Mouse (Mus musculus): ENCODE measurements around the gene Lrrk2. TPM values are rescaled to one million over a fixed set of nuclear protein-coding genes. Genes with fewer than 3 reads are reported as not detected.
"Not testable (repeated sequence)": the region's sequence is repeated elsewhere in the genome, so short reads cannot be mapped to it uniquely, and the experiment has no call there.

Gene Lrrk2
- polyA plus RNA-seq, 1 experiment from 2014 or later: 6.2 TPM

DNA sequence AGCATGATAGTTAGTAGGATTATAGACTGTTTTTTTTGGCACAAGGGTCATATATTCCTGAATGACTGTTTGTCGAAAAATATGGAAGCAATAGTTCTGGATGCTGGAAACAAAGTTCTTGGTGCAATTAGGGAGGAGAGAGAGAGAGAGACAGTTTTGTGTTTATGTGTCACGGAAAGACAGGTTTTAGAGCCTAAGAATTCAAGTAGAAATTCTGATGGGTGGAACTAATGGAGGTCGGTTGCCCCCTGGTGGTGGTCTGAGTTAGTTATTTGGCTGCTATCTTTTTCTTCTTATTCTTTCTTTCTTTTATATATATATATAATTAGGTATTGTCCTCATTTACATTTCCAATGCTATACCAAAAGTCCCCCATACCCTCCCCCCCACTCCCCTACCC, 81.6 kb downstream of the Lrrk2 start:
- H3K4me2 ChIP-seq (ENCODE audit: low read depth, low read length): peak overlapping the region; percentile 42
- ATAC-seq (ENCODE audit: insufficient read depth, low FRiP score): no peak
- no peaks in the 10 kb centered on the region for H3K4me1 ChIP-seq (ENCODE audit: control insufficient read depth, insufficient read depth, low read length)
- H3K27me3 ChIP-seq (ENCODE audit: control insufficient read depth, insufficient read depth, low read length): no peaks in the 10 kb centered on the region
- no peak overlapping the region for H3K4me3 ChIP-seq (replicated peaks; ENCODE audit: low read length)
- no peak overlapping the region for H3K9ac ChIP-seq (ENCODE audit: low read length)
- H3K9me3 ChIP-seq (replicated peaks; ENCODE audit: control insufficient read depth, low read length): no peaks in the 10 kb centered on the region
- 17% methylated on average over 3 of the region's 3 CpGs for WGBS
- H3K36me3 ChIP-seq (ENCODE audit: control insufficient read depth, insufficient read depth, low read length): no peaks in the 10 kb centered on the region
- H3K27ac ChIP-seq (ENCODE audit: low read length): no peak overlapping the region

DNA sequence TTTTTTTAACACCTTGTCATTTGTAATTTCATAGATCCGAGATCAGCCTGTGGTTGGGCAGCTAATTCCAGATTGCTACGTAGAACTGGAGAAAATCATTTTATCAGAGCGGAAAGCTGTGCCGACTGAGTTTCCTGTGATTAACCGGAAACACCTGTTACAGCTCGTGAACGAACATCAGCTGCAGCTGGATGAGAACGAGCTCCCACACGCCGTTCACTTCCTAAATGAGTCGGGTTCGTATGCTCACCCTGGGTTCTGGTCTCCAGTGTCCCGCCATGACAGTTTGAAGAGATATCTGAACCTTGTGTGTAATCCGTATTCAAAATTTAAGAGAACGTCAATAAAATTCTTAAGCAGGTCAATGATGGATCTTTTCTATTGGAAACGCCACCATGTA, 82.8 kb downstream of the Lrrk2 start:
- 83% methylated on average over 16 of the region's 16 CpGs for WGBS
- no peaks in the 10 kb centered on the region for H3K36me3 ChIP-seq (ENCODE audit: control insufficient read depth, insufficient read depth, low read length)
- H3K4me3 ChIP-seq (replicated peaks; ENCODE audit: low read length): no peak overlapping the region
- no peak for ATAC-seq (ENCODE audit: insufficient read depth, low FRiP score)
- no peaks in the 10 kb centered on the region for H3K27me3 ChIP-seq (ENCODE audit: control insufficient read depth, insufficient read depth, low read length)
- H3K4me2 ChIP-seq (ENCODE audit: low read depth, low read length): no peak overlapping the region
- no peak overlapping the region for H3K27ac ChIP-seq (ENCODE audit: low read length)
- no peaks in the 10 kb centered on the region for H3K4me1 ChIP-seq (ENCODE audit: control insufficient read depth, insufficient read depth, low read length)
- H3K9me3 ChIP-seq (replicated peaks; ENCODE audit: control insufficient read depth, low read length): no peaks in the 10 kb centered on the region
- no peak overlapping the region for H3K9ac ChIP-seq (ENCODE audit: low read length)

DNA sequence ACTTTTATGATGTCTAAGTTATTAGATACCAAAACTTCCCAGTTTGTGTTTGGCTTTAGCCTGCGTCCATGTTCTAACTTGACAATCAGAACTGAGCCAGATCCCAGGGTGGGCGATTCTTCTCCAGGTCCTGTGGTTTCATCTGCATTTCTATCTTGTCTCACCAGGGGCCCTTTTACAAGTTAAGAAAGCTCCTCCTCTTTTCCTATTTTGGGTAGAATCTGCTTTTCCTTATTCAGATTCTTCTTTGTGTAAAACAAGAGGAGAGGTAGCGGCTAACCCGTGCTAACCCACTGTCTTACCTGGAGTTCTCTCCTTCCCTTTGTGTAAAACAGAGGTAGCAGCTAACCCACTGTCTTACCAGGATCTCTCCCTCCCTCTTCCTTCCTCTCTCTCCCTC, 99.1 kb downstream of the Lrrk2 start:
- H3K9ac ChIP-seq (ENCODE audit: low read length): no peak overlapping the region
- 67% methylated on average over 4 of the region's 4 CpGs for WGBS

DNA sequence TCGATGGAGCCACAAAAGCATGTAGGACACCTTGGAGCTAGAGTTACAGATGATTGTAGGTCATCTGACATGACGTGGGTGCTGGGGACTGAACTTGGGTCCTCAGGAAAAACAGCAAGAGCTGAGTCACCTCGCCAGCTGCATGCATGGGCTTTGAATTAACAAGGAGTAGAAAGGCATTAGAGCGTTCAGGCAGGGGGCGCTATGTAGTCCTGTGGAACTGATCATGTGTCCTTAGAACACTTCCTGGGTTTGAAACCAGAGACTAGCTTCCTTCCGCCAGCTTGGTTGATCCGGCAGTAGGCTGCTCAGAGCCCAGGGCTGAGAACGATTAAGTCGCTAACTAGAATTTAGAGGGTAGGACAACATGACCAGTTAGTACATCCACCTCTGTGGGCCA, 106.2 kb downstream of the Lrrk2 start:
- no peaks in the 10 kb centered on the region for H3K27me3 ChIP-seq (ENCODE audit: control insufficient read depth, insufficient read depth, low read length)
- no peak overlapping the region for H3K9ac ChIP-seq (ENCODE audit: low read length)
- no peaks in the 10 kb centered on the region for H3K36me3 ChIP-seq (ENCODE audit: control insufficient read depth, insufficient read depth, low read length)
- ATAC-seq (ENCODE audit: insufficient read depth, low FRiP score): no peak
- no peaks in the 10 kb centered on the region for H3K4me1 ChIP-seq (ENCODE audit: control insufficient read depth, insufficient read depth, low read length)
- WGBS: 90% methylated on average over 9 of the region's 9 CpGs
- no peak overlapping the region for H3K4me3 ChIP-seq (replicated peaks; ENCODE audit: low read length)
- no peak overlapping the region for H3K27ac ChIP-seq (ENCODE audit: low read length)
- H3K9me3 ChIP-seq (replicated peaks; ENCODE audit: control insufficient read depth, low read length): no peaks in the 10 kb centered on the region
- H3K4me2 ChIP-seq (ENCODE audit: low read depth, low read length): no peak overlapping the region

More for the DNA sequence above, 99.1 kb downstream of the Lrrk2 start:
- no peak for ATAC-seq (ENCODE audit: insufficient read depth, low FRiP score)
- H3K27me3 ChIP-seq (ENCODE audit: control insufficient read depth, insufficient read depth, low read length): no peaks in the 10 kb centered on the region
- no peak overlapping the region for H3K4me2 ChIP-seq (ENCODE audit: low read depth, low read length)
- H3K36me3 ChIP-seq (ENCODE audit: control insufficient read depth, insufficient read depth, low read length): no peaks in the 10 kb centered on the region
- no peak overlapping the region for H3K27ac ChIP-seq (ENCODE audit: low read length)
- no peak overlapping the region for H3K4me3 ChIP-seq (replicated peaks; ENCODE audit: low read length)
- H3K4me1 ChIP-seq (ENCODE audit: control insufficient read depth, insufficient read depth, low read length): no peaks in the 10 kb centered on the region
- no peaks in the 10 kb centered on the region for H3K9me3 ChIP-seq (replicated peaks; ENCODE audit: control insufficient read depth, low read length)

DNA sequence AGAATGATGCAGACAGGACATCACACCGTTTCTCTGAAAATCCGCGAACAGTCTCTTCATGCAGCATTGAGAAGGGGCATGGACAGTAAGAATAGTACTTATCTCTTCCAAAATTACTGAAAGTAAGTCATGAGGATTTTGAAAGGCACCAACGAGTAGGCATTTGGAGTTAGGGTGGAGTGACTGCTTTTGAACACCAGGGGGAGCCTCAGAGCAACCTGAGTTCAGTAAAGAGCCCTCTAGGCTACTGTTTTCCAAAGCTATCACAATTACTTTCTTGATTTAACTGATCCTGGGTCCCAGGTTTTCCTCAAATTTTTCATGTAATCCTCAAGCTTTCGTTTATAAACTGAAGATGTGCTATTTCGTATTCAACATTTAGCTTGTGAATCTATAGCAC, 108.2 kb downstream of the Lrrk2 start:
- no peak overlapping the region for H3K4me3 ChIP-seq (replicated peaks; ENCODE audit: low read length)
- WGBS: 37% methylated on average over 6 of the region's 6 CpGs
- ATAC-seq (ENCODE audit: insufficient read depth, low FRiP score): no peak

DNA sequence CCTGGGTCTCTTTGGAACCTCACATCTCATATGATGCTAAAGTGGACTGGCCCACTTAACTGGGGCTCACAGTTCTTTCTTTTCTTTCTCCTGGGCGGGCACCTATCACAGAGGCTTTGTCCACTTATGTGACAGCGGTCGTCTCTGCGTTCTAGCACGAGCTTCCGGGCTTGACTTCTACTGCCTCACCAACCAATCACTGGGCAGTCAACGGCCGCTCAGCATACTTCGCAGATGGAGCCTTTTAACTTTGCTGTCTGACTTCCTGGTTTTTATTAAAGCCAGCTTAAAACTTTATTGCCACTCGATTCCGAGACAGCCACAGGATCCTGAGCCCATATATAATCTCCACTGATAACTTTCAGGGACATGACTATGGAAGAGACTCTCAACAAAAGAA, 115.4 kb downstream of the Lrrk2 start:
- Histone ChIP-seq H3K4me1 (ENCODE audit: control insufficient read depth, insufficient read depth, low read length) (no peaks in the 10 kb centered on the region), H3K36me3 (ENCODE audit: control insufficient read depth, insufficient read depth, low read length) (no peaks in the 10 kb centered on the region), H3K4me3 (replicated peaks; ENCODE audit: low read length) (no peak overlapping the region), H3K27ac (ENCODE audit: low read length) (no peak overlapping the region), H3K9ac (ENCODE audit: low read length) (no peak overlapping the region), H3K4me2 (ENCODE audit: low read depth, low read length) (no peak overlapping the region), H3K9me3 (replicated peaks; ENCODE audit: control insufficient read depth, low read length) (no peaks in the 10 kb centered on the region), H3K27me3 (ENCODE audit: control insufficient read depth, insufficient read depth, low read length) (no peaks in the 10 kb centered on the region)
- 92% methylated on average over 11 of the region's 11 CpGs for WGBS
- ATAC-seq (ENCODE audit: insufficient read depth, low FRiP score): no peak

More for the DNA sequence above, 108.2 kb downstream of the Lrrk2 start:
- no peaks in the 10 kb centered on the region for H3K4me1 ChIP-seq (ENCODE audit: control insufficient read depth, insufficient read depth, low read length)
- no peak overlapping the region for H3K4me2 ChIP-seq (ENCODE audit: low read depth, low read length)
- no peaks in the 10 kb centered on the region for H3K9me3 ChIP-seq (replicated peaks; ENCODE audit: control insufficient read depth, low read length)
- no peak overlapping the region for H3K9ac ChIP-seq (ENCODE audit: low read length)
- no peak overlapping the region for H3K27ac ChIP-seq (ENCODE audit: low read length)
- H3K27me3 ChIP-seq (ENCODE audit: control insufficient read depth, insufficient read depth, low read length): no peaks in the 10 kb centered on the region
- no peaks in the 10 kb centered on the region for H3K36me3 ChIP-seq (ENCODE audit: control insufficient read depth, insufficient read depth, low read length)

DNA sequence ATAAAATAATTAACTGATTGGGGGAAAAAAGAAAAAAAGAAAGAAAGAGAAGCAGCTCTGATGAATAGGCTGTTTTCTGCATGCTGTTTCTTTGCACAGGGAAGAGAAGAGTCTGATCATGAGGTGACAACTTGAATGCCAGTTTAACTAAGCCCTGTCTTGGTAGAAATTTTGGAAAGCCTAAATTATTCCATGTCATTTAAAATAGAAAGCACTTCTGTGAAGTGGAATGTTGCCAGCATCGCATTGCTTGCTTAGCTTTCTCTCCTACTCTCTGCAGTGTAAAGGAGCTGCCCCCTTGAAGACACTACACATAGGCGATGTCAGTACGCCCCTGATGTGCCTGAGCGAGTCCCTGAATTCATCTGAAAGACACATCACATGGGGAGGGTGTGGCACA, 133.5 kb downstream of the Lrrk2 start:
- no peak overlapping the region for H3K4me2 ChIP-seq (ENCODE audit: low read depth, low read length)
- no peak overlapping the region for H3K9ac ChIP-seq (ENCODE audit: low read length)
- H3K4me1 ChIP-seq (ENCODE audit: control insufficient read depth, insufficient read depth, low read length): no peaks in the 10 kb centered on the region
- no peak for ATAC-seq (ENCODE audit: insufficient read depth, low FRiP score)
- H3K36me3 ChIP-seq (ENCODE audit: control insufficient read depth, insufficient read depth, low read length): no peaks in the 10 kb centered on the region
- no peak overlapping the region for H3K4me3 ChIP-seq (replicated peaks; ENCODE audit: low read length)
- no peak overlapping the region for H3K27ac ChIP-seq (ENCODE audit: low read length)
- H3K9me3 ChIP-seq (replicated peaks; ENCODE audit: control insufficient read depth, low read length): no peaks in the 10 kb centered on the region
- H3K27me3 ChIP-seq (ENCODE audit: control insufficient read depth, insufficient read depth, low read length): no peaks in the 10 kb centered on the region
- WGBS: 75% methylated on average over 4 of the region's 4 CpGs

DNA sequence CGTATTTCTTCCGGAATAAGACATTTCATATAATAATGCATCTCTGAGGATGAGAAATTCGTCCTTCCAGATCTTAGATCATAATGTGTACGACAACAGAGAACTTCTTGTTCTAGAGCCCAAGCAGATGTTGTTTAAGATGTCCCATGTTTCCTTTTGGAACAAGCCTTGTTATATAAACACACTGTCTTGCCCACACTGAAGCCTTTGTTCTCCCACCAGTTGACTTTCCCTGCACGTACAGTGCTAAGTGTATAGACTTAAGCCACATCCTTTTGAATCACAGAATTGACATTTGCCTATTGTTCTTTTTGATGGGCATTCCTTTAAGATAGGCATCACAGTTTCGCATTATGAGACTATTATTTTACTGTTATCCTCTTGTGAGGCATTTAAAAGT, 162.3 kb downstream of the Lrrk2 start:
- no peaks in the 10 kb centered on the region for H3K27me3 ChIP-seq (ENCODE audit: control insufficient read depth, insufficient read depth, low read length)
- ATAC-seq (ENCODE audit: insufficient read depth, low FRiP score): no peak
- no peaks in the 10 kb centered on the region for H3K36me3 ChIP-seq (ENCODE audit: control insufficient read depth, insufficient read depth, low read length)
- whole genome bisulfite sequencing: 68% methylated on average over 6 of the region's 6 CpGs
- H3K4me3 ChIP-seq (replicated peaks; ENCODE audit: low read length): no peak overlapping the region
- no peaks in the 10 kb centered on the region for H3K9me3 ChIP-seq (replicated peaks; ENCODE audit: control insufficient read depth, low read length)
- no peaks in the 10 kb centered on the region for H3K4me1 ChIP-seq (ENCODE audit: control insufficient read depth, insufficient read depth, low read length)
- no peak overlapping the region for H3K9ac ChIP-seq (ENCODE audit: low read length)
- H3K27ac ChIP-seq (ENCODE audit: low read length): no peak overlapping the region
- H3K4me2 ChIP-seq (ENCODE audit: low read depth, low read length): no peak overlapping the region

DNA sequence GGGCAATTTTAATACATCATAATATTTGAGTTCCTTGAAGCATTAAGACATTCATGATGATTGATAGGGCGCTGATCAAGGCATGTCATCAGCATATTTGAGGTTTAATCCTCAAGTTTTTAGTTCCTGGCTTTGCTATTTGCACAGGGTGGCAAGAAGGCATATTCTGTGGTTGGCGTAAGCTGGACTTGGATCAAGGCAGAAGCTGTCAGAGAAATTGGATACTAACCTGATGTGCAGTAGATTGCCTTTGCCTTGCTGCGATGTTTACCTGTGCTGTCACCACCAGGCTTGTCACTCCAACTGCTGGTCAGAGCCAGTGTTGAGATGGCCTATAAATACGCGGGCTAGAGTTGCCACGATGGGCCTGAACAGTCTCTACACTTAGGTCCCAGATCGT, 165.0 kb downstream of the Lrrk2 start, which contains the start of gene Smgc:
Gene Smgc (plus strand): TSS at position 301 of the 400 bp plus-strand sequence.
- no peaks in the 10 kb centered on the region for H3K4me1 ChIP-seq (ENCODE audit: control insufficient read depth, insufficient read depth, low read length)
- H3K9ac ChIP-seq (ENCODE audit: low read length): no peak within 1 kb of the TSS
- H3K36me3 ChIP-seq (ENCODE audit: control insufficient read depth, insufficient read depth, low read length): no peaks in the 10 kb centered on the region
- no peak for ATAC-seq (ENCODE audit: insufficient read depth, low FRiP score)
- H3K27ac ChIP-seq (ENCODE audit: low read length): no peak within 1 kb of the TSS
- no peak within 1 kb of the TSS for H3K4me3 ChIP-seq (replicated peaks; ENCODE audit: low read length)
- H3K4me2 ChIP-seq (ENCODE audit: low read depth, low read length): no peak within 1 kb of the TSS
- 82% methylated on average over 7 of the region's 7 CpGs for WGBS
- H3K27me3 ChIP-seq (ENCODE audit: control insufficient read depth, insufficient read depth, low read length): no peaks in the 10 kb centered on the region
- H3K9me3 ChIP-seq (replicated peaks; ENCODE audit: control insufficient read depth, low read length): no peaks in the 10 kb centered on the region

DNA sequence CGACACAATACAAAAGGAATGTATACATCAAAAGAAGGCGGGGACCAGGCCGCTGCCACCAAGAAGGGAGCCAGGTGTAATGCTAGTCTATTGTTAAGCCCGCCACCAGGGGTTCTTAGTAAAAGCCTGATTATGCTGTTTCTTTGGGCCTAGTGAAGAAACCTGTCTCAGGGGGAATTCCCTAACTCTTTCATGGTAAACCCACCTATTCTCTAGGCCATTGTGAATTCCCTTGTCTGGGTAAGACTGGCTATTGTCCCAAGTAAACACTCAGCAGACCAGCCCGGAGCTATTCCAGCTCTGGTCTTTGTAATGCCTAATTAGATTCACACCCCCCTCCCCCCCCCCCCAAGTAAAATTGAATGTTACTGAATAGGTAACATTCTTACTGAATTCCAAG, 191.2 kb downstream of the Lrrk2 start:
- not testable (repeated sequence) for H3K9ac ChIP-seq (ENCODE audit: low read length); H3K4me1 ChIP-seq (ENCODE audit: control insufficient read depth, insufficient read depth, low read length); H3K36me3 ChIP-seq (ENCODE audit: control insufficient read depth, insufficient read depth, low read length); ATAC-seq (ENCODE audit: insufficient read depth, low FRiP score); H3K9me3 ChIP-seq (replicated peaks; ENCODE audit: control insufficient read depth, low read length); H3K27ac ChIP-seq (ENCODE audit: low read length); H3K4me2 ChIP-seq (ENCODE audit: low read depth, low read length); H3K4me3 ChIP-seq (replicated peaks; ENCODE audit: low read length); H3K27me3 ChIP-seq (ENCODE audit: control insufficient read depth, insufficient read depth, low read length)
- WGBS: 38% methylated on average over 5 of the region's 5 CpGs

All from stomach, embryonic 16.5 days (tissue).